Mouse (Mus musculus) limb, embryonic 14.5 days (tissue): ENCODE data around the gene Prpsap1. TPM values are rescaled to one million over a fixed set of nuclear protein-coding genes. Genes with fewer than 3 reads are reported as not detected.

Source experiments
- ATAC-seq: fragments of 200-750 bp; cut with Nextera tagmentation; 2 replicates; pipeline ENCODE4 v1.8.0; 2017; ENCODE audit warnings: low read depth, moderate number of reproducible peaks, moderate TSS enrichment; ENCODE audit not compliant: low FRiP score
- DNase-seq: peaks from one replicate; pipeline ENCODE4 v3.0.0-alpha.2; 2015; ENCODE audit warnings: low spot score
- H3K27ac ChIP-seq: fragments of 300-500 bp; sonication (generic); replicated peaks from 2 replicates; pipeline ENCODE4 v1.5.1; 2014; ENCODE audit warnings: low read depth, mild to moderate bottlenecking, low read length, moderate library complexity, mixed read lengths
- H3K27me3 ChIP-seq: fragments of 300-500 bp; sonication (generic); 2 replicates; pipeline ENCODE4 v1.6.1; 2014; ENCODE audit warnings: low read length, mixed read lengths; ENCODE audit not compliant: control insufficient read depth, insufficient read depth
- H3K36me3 ChIP-seq: fragments of 300-500 bp; sonication (generic); 2 replicates; pipeline ENCODE4 v1.6.1; 2014; ENCODE audit warnings: mild to moderate bottlenecking, low read length, moderate library complexity, mixed read lengths; ENCODE audit not compliant: control insufficient read depth, insufficient read depth
- H3K4me1 ChIP-seq: fragments of 300-500 bp; sonication (generic); 2 replicates; pipeline ENCODE4 v1.6.1; 2014; ENCODE audit warnings: antibody characterized with exemption, low read length, mixed read lengths; ENCODE audit not compliant: control insufficient read depth, insufficient read depth
- H3K4me2 ChIP-seq: fragments of 300-500 bp; sonication (generic); replicated peaks from 2 replicates; pipeline ENCODE4 v1.6.1; 2014; ENCODE audit warnings: low read depth, mild to moderate bottlenecking, low read length, moderate library complexity; ENCODE audit not compliant: severe bottlenecking
- H3K4me3 ChIP-seq: fragments of 300-500 bp; sonication (generic); replicated peaks from 2 replicates; pipeline ENCODE4 v1.5.1; 2014; ENCODE audit warnings: low read length
- H3K9ac ChIP-seq: fragments of 300-500 bp; sonication (generic); 2 replicates; pipeline ENCODE4 v1.6.1; 2014; ENCODE audit warnings: mild to moderate bottlenecking, low read depth, low read length, moderate library complexity; ENCODE audit not compliant: severe bottlenecking
- H3K9me3 ChIP-seq: fragments of 300-500 bp; sonication (generic); 2 replicates; pipeline ENCODE4 v1.6.1; 2016; ENCODE audit warnings: low read length; ENCODE audit not compliant: control insufficient read depth
- POLR2A ChIP-seq: fragments of 200-500 bp; IDR thresholded peaks from 2 replicates; pipeline ENCODE4 v1.8.0; 2012; ENCODE audit warnings: inconsistent platforms, mild to moderate bottlenecking, moderate library complexity, borderline replicate concordance; ENCODE audit not compliant: insufficient read depth, insufficient read length; ENCODE audit errors: extremely low read depth
- WGBS: fragments of 180-500 bp; shearing (Covaris S2); extraction: QIAGEN DNeasy Blood & Tissue Kit; methylation state at CpG from one replicate; pipeline ENCODE4 v1.1.7; 2014; 5-methylcytosine and 5-hydroxymethylcytosine counted together
- polyA plus RNA-seq, 2 experiments: library from polyadenylated mRNA; depleted of rRNA in 1 of 2; stranded (reverse) in 1 of 2; unstranded in 1 of 2; fragments of >200 nt; fragmentation: Nextera tagmentation in 1 of 2; extraction: Ambion mirVana in 1 of 2; gene quantifications; 2 replicates each; pipeline versions ENCODE4 v1.2.1 to v1.2.3; 2012 to 2014

Gene Prpsap1
- polyA plus RNA-seq, 2 experiments = 134 to 148 TPM

- Histone ChIP-seq H3K4me1 (peaks cover 6% of the 10 kb centered on the region; the same call in 1 of the 2 replicates), H3K4me3 (no peak overlapping the region), H3K27me3 (no peaks in the 10 kb centered on the region), H3K4me2 (no peak overlapping the region), H3K9ac (no peak overlapping the region), H3K9me3 (no peaks in the 10 kb centered on the region), H3K36me3 (peaks cover 80% of the 10 kb centered on the region), H3K27ac (no peak overlapping the region)
- 92% methylated on average over 8 of the region's 8 CpGs for WGBS
- ATAC-seq (no peak), DNase-seq (no peak)
- no peak for TF ChIP-seq POLR2A
These were observed 9.7 kb downstream of the Prpsap1 start for GRCm38 (mm10) chr11:116484261-116484660.

DNA sequence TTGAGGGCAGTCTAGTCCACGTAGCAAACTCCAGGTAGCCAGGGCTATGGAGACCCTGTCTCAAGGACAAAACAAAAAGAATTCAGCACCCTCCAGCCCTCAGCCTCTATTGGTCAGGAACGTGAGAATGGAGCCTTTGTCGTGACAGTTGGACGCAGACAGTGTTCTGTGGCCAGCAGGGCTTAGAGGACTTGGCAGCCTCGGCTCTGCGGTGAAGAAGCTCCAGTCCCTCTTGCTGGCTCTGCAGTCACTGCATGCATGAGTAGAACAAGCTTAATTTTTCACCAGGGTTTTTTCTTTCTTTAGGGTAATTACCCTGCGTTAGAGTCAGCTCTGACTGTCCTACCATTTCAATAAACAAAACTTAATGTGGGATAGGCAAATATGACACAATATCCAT, 12.2 kb downstream of the Prpsap1 start:
- ATAC-seq (no peak), DNase-seq (no peak)
- H3K27ac ChIP-seq = no peak overlapping the region
- WGBS = 90% methylated on average over 7 of the region's 7 CpGs
- no peaks in the 10 kb centered on the region for H3K9me3 ChIP-seq
- H3K4me1 ChIP-seq = no peaks in the 10 kb centered on the region
- no peak overlapping the region for H3K4me3 ChIP-seq
- H3K36me3 ChIP-seq = peaks cover 92% of the 10 kb centered on the region
- H3K4me2 ChIP-seq = no peak overlapping the region
- no peak for TF ChIP-seq POLR2A
- no peak overlapping the region for H3K9ac ChIP-seq
- H3K27me3 ChIP-seq = no peaks in the 10 kb centered on the region

GRCm38 (mm10) chr11:116480975-116481374, 13.0 kb downstream of the Prpsap1 start:
- no peak for ATAC-seq
- no peak for DNase-seq
- H3K36me3 ChIP-seq = peaks cover 95% of the 10 kb centered on the region

GRCm38 (mm10) chr11:116479832-116480231, 14.2 kb downstream of the Prpsap1 start:
- H3K27ac ChIP-seq = no peak overlapping the region
- no peak overlapping the region for H3K4me3 ChIP-seq
- ATAC-seq (no peak), DNase-seq (no peak)
- peaks cover 96% of the 10 kb centered on the region for H3K36me3 ChIP-seq
- H3K9me3 ChIP-seq = no peaks in the 10 kb centered on the region
- TF ChIP-seq POLR2A = no peak
- no peak overlapping the region for H3K9ac ChIP-seq
- WGBS = 55% methylated on average over 8 of the region's 8 CpGs
- H3K4me1 ChIP-seq = no peaks in the 10 kb centered on the region
- H3K27me3 ChIP-seq = no peaks in the 10 kb centered on the region
- H3K4me2 ChIP-seq = no peak overlapping the region

More at GRCm38 (mm10) chr11:116480975-116481374, 13.0 kb downstream of the Prpsap1 start:
- H3K4me3 ChIP-seq = no peak overlapping the region
- H3K27ac ChIP-seq = no peak overlapping the region
- H3K4me1 ChIP-seq = no peaks in the 10 kb centered on the region
- no peaks in the 10 kb centered on the region for H3K27me3 ChIP-seq
- no peaks in the 10 kb centered on the region for H3K9me3 ChIP-seq
- H3K9ac ChIP-seq = no peak overlapping the region
- WGBS = 96% methylated on average over 8 of the region's 8 CpGs
- TF ChIP-seq POLR2A = no peak
- no peak overlapping the region for H3K4me2 ChIP-seq

GRCm38 (mm10) chr11:116478978-116479377, 15.0 kb downstream of the Prpsap1 start:
- DNase-seq (no peak), ATAC-seq (no peak)
- no peak for TF ChIP-seq POLR2A
- Histone ChIP-seq H3K9me3 (no peaks in the 10 kb centered on the region), H3K4me1 (no peaks in the 10 kb centered on the region), H3K4me3 (no peak overlapping the region), H3K27ac (no peak overlapping the region), H3K27me3 (no peaks in the 10 kb centered on the region), H3K4me2 (no peak overlapping the region), H3K36me3 (peaks cover 94% of the 10 kb centered on the region), H3K9ac (no peak overlapping the region)
- WGBS = 76% methylated on average over 7 of the region's 7 CpGs
